Mouse (Mus musculus) lung, postnatal 0 days (tissue): ENCODE results near the gene Cnot3.

Source experiments
- CTCF ChIP-seq: IDR thresholded peaks from 2 replicates; pipeline ENCODE4 v1.5.1; 2016; ENCODE audit warnings: antibody characterized with exemption, mild to moderate bottlenecking
- EP300 ChIP-seq: IDR thresholded peaks from 2 replicates; pipeline ENCODE4 v1.6.1; 2016; ENCODE audit warnings: antibody characterized with exemption, mild to moderate bottlenecking, control low read depth

GRCm38 (mm10) chr7:3685400-3686187, 40.5 kb downstream of the Cnot3 start:
- TF ChIP-seq CTCF (no peak), EP300 (no peak)
